Mouse (Mus musculus): ENCODE results near the gene B4galt5.

B4galt5 gene

DNA sequence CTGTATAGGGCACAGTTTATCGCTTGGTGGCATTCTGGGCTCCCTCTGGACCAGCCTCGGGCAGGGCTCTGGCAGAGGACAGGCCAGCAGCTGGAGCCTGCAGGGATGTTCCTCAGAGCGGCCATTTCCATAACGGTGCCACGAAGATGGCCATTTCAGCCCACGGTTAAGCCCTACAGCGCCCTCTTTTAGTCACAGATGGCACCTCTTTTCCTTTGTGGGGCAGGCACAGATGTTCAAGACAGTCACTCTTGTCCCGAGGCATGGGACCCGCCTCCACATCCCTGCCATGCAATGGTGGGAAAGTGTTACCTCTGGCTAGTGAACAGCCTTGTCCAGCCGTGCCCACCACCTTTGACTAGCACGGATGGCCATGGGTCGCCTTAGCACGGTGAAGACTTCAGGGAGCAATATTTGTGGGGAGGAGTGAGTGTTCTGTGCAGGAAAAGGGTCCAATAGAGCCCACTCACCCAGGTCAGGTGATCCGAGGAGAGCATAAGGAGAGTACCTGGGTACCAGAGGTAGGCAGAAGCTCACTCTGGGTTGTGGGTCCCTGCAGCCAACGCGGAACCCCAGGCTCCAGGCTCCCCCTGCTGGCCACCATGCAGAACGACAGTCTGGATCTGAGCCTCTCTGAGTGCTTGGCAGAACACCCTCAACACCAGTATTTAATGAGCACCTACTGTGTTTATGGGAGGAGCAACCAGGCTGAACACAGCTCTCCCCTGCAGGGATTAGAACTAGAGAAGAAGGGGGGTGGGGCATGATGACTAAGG lies 70.0 kb downstream of the B4galt5 start:
- DNase-seq (ENCODE audit: low spot score) = no peak

DNA sequence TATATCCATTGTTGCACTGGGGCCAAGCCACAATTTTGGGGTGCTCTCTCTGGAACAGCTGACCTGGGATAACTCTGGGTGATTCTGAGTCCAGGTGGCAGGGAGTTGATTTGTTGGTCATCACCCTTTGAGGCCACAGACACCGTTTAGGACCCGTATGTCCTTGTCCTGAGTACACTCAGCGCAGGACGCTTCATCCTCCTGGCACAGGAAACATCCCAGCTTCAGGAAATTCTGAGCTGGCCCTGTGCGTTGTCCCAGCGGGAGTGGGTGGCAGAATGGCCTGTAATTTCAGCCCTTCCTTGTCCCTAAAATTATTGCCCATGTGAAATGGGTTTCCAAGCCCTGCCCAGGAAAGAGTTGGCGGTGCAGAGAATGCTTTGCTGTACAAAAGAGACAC lies 71.0 kb downstream of the B4galt5 start:
- DNase-seq (ENCODE audit: low spot score) = no peak

DNA sequence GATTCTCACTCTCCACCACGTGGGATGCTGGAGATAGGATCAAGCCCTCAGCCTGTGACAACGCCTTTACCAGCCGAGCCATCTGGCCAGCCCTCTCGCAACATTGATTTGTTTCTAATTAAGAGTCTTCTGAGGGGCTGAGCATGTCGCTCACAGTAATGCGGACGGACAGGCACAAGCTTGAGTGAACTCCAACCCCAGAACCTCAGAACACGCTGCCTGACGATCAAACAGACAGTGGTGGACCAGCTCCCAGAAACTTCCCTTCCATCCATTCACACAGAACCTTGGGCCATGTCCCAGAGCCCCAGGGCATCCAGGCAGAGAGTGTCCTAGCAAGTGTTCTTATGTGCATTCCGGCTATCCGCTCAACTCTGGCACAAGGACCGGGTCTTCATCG lies 72.0 kb downstream of the B4galt5 start:
- no peak for DNase-seq (ENCODE audit: low spot score)

DNA sequence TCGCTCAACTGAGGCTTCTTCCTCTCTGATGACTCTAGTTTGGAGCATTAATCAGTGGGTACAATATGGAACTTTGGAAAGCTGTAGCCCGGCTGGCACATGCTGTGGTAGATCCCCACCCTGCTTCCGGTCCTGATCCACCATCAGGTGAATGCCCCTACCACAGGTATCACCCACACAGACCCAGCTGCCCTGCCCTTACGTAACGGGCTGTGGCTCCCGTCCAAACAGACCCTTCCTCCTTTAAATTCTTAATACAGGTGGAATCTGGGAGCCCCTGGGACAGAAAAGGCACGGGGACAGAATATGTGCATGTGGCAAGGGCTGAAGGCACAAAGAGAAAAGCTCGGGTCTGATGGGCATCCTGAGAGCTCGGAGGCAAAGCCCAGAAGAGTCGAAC lies 73.1 kb downstream of the B4galt5 start:
- no peak for DNase-seq (ENCODE audit: low spot score)

DNA sequence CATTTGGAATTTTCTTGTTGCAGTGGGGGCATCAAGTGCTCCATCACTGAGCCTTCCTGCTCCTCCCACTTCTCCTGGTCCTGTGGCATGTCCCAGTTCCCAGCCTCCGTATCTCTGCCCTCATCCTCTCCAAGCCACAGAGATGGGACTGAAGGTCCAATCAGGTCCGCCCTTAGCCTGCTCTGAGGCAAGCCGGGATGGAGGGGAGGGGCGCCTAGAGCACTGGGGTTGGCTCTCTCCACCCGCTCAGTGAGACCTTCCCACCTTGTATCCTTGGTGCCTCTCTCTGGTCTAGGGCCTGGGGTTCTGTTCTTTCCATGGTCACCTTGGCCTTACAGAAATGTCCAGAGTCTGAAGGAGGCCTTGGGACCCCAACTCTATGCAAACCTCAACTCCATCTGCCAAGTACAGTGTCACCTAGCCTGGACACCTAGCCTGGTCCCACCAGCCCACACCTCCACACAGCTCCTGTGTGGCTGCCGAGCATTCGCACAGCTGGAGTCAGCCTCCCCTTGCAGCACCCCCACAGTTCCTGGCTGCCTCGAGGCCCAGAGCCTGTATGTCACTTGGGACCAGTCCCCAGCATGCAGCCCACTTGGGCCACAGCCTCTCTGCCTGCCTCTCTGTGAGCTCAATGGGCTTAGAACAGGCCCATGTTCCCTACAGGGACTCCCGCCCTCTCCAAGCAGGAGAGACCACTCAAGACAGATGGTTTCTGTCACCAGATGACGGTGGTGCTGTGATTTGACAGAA lies 74.1 kb downstream of the B4galt5 start:
- no peak for DNase-seq (ENCODE audit: low spot score)

DNA sequence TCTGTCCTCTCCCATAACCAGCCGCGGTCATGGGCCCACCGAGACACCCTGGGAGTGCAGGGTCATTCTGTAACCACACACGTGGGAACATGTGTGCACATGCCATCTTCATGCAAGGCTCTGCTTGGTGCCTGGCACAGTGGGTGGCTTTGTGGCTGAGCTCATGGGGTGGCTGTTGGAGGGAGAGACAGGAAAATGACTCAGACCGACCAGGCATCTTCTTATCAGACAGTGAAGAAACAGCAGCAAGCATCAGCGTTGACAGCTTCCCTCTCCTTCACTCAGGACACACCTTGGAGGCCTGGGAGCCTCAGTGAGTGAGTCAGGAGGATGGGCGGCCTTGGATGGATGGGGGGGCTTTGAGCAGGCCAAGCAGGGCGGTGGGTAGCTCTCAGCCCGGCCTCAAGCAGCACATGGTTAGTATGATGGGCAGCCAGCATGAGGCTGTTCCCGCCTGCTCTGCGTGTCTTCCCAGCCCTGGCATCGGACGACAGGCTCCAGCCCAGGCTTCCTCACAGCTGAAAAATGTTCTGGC lies 75.7 kb downstream of the B4galt5 start:
- peak; percentile 3 for DNase-seq (ENCODE audit: low spot score)

DNA sequence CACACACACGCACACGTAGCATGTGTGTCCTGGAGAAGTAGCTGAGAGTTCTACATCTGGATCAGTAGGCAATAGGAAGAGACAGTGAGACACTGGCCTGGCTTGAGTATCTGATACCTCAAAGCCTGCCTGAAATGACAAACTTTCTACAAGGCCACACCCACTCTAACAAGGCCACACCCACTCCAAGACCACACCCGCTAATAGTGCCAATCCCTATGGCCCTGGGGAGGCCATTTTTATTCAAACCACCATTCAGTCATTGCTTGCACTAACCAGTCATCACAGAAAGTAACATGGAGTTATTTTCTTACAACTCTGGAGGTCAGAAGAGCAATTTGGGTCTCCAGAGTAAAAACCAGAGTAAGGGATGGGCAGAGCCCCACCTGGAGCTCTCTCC lies 76.3 kb downstream of the B4galt5 start:
- DNase-seq (ENCODE audit: low spot score) = peak; percentile 1

DNA sequence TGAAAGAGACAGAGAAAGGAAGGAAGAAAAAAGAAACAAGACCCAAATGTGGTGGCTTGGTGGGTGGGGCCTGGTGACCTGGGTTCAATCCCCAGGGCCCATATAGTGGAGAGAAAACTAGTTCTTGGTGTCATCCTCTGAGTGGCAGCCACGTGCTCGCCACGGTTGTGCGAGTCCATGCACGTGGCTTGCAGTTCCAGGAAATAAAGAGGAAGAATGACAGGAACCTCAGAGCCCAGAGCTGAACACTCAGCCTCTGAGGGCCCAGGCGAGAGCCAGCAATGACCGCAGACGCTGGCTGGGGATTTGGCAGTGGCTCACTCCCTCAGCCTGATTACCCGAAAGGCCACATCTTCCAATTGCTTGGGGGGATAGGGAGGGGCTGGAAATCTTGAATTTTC lies 77.9 kb downstream of the B4galt5 start:
- DNase-seq (ENCODE audit: low spot score) = peak; percentile 8

DNA sequence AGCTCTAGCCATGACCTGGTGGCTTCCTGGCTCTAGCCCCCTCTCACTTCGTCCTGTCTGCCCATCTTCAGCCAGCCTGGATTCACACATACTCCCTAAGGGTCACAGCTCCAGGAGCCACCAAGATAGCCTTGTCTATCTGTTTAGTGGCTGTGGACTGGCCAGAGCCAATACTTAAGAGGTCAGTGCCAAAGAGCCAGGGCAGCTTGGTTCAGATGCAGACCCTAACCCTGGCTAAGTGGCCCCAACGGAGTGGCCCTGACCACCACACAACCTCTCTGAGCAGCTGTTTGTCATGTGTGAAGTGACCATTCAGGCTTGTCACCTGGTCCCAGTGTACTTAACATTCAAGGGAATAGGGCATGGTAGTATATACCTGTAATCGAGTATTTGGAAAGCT lies 78.5 kb downstream of the B4galt5 start:
- peak; percentile 2 for DNase-seq (ENCODE audit: low spot score)

DNA sequence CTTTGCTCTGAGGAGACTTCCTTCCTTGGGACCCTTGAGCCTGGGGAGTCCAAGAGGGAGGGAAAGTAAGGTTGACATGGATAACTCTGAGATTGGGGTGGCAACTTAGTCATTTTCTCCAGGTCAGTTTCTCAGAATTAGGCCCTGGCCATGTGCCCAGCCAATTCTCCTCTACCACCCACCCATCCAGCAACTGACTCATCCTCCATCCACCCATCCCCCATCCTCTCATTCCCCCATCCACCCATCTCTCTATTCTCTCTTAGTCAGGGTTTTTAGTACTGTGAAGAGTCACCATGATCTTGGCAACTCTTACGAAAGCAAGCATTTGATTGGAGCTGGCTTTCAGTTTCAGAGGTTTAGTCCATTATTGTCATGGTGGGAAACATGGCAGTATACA lies 80.3 kb downstream of the B4galt5 start:
- DNase-seq (ENCODE audit: low spot score) = no peak

DNA sequence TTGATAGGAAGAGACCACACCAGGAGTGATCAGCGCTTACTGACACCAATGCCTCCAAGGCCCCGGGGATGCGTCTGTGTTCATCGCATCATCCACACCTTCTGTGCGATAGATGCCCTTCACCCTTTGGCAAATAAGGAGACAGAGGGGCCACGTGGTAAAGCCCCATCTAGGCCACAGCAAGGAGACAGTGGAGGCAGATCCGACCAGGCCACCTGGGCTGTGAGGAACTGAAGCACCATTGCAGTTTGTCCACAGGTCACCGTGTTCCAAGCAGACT lies 80.6 kb downstream of the B4galt5 start:
- DNase-seq (ENCODE audit: low spot score) = no peak

DNA sequence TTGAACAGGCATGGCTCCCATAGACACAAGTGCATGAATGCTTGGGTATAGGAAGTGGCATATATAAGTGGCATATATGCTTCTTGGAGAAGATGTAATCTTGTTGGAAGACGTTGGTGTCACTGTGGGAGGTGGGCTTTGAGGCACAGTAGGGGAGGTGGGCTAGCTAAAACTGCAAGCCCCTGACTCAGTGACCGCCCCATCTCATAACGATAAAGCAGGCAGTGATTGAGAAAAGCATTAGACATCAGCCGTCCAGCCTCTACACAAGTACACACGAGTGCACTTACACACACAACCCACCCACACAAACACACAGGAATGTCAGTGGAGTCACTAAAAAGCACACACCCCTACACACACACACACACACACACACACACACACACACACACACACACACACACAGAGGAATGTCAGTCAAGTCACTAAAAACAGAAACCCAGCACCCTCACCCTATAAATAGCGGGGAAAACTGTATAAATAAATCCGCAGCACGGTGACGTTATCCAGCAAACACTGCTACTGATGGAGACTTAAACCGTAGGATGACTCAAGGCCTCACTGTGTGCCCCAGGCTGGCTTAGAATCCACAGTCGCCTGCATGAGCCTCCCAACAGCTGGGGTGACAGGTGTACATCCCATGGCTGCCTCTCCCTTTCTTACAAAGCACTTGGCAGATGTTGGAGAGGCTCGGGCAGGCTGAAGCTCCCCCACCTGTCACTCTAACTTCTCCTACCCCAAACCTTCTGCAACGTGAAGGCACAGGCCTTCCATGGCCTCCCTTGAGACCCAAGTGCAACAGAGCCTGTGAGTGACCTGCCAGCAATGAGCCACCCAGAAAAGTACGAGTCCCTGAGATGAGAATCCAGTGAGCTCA lies 81.2 kb downstream of the B4galt5 start:
- no peak for DNase-seq (ENCODE audit: low spot score)

DNA sequence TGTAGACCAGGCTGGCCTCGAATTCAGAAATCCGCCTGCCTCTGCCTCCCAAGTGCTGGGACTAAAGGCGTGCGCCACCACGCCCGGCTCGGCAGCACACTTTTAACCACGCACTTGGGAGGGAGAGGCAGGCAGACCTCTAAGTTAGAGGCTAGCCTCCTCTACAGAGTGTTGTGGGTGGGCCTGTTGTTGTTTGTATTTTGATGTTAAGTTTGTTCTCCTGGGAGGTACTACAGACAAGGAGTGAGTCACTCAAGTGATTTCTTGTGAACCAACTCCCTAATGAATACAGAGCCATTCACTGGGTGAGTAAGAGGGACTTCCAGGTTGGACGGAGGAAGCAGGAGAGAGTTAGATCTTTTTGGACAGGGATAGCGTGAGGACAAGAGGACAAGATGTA lies 82.8 kb downstream of the B4galt5 start:
- no peak for DNase-seq (ENCODE audit: low spot score)

DNA sequence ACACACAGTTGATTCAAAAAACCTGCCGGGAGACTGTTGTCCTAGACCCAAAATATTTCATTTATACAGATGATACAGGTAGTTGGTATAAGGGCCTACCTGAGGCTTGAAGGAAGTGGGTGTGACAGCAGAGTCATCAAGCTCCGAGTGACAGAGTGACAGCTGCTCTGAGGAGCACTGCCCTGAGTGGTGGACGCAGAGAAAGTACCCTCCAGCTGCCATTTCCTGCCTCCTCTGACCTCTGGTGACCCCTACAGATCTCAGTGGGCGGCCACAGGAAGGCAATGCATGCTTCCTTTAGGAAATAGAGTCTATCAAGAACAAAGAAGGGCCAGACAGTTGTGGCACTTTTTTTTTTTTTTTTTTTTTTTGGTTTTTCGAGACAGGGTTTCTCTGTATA lies 83.2 kb downstream of the B4galt5 start:
- DNase-seq (ENCODE audit: low spot score) = no peak

DNA sequence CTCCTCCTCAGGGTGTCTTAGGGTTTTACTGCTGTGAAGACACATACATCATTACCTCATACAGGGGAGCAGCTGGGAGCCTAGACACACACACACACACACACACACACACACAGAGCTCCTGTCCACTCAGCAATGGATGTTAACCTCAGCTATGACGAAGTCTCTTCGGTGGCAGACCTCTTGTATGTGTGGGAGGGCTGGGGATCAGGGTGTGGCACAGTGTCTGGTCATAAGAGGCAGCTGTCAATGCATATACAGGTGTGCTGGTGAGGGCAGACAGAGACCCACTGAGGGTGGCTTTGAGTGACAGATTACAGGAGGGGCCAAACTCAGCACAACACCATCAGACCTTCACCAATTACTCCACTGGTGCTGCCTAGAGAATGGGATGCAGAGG lies 84.0 kb downstream of the B4galt5 start:
- DNase-seq (ENCODE audit: low spot score) = no peak

DNA sequence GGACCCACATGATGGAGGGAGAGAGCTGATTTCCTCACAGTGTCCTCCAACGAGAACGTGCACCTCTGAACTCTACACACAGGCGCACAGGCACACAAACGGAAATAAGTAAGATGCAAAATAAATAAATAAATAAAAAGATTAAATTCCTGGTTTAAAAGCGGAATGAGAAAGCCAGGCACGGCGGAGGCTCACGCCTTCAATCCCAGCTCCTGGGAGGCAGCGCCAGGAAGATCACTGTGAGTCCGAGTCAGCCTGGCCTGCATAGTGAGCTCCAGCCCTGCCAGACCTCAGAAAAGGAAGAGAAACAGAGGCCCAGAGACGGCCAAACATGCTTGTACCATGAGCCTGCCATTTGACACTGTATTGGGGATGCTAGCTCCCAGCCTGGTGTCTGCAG lies 85.1 kb downstream of the B4galt5 start:
- DNase-seq (ENCODE audit: low spot score) = no peak

DNA sequence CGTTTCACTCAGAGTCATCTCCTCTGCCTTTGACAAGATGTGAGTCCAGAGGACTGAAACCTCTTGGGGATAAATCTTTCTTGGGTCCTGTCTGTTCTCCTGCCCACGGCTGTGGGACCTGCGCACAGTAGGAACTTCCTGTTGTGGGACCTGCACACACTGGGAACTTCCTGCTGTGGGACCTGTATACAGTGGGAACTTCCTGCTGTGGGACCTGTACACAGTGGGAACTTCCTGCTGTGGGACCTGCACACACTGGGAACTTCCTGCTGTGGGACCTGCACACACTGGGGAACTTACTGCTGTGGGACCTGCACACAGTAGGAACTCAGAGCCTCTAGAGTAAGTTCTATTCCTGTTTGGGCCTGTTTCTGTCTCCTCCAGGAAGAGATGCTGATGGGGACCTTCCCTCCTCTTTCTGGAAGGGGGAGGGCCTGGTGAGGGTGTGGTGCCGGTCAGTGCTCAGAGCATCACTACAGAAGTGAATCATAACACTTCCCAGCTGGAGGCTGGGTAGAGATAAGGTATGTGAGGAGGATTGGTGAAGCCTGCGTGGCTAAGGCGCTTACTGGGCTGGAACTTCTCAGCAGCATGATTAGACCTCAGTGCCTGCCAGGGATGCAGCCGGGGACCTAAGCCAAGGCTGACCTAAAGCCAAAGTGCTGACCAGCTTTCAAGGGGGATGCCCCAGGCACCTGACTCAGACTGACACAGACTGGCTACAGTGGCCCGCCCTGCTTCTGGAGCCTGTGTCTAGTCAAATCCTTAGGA lies 85.8 kb downstream of the B4galt5 start:
- no peak for DNase-seq (ENCODE audit: low spot score)

DNA sequence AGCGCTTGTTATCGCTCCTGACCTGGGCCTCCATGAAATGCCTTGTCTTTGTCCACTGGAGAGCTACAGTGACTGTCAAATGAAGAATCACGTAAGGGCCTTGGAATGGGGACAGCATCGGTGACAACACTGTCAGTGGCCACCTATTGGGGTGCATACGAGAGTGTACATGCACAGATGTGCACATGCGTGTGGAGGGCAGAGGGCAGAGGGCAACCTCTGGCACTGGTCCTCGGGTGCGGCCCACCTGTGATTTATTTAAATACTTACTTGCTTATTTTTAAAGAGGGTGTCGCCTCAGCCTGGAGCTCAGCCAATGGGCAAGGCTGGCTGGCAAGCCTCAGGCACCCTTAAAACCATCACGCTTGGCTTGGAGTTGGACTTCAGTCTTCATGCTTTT lies 86.5 kb downstream of the B4galt5 start:
- DNase-seq (ENCODE audit: low spot score) = no peak

DNA sequence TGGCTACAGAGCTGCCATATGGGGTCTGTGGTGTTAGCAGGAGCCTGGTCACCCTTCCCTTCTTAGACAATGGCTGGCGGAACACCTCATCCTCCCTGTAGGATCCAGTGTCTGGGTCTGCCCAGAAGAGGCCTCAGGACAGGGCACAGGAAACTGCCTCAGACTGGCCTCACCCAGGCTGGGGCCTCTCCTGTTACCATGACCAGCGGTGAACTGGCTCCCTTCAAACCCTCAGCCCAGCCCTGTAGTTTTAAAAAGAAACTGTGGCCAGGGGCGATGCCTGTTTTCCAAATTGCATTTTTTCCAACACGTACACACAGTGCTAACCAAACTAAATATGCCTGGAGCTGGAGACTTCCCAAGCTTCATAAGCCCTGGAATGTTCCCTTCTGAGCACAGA lies 87.9 kb downstream of the B4galt5 start:
- DNase-seq (ENCODE audit: low spot score) = no peak

DNA sequence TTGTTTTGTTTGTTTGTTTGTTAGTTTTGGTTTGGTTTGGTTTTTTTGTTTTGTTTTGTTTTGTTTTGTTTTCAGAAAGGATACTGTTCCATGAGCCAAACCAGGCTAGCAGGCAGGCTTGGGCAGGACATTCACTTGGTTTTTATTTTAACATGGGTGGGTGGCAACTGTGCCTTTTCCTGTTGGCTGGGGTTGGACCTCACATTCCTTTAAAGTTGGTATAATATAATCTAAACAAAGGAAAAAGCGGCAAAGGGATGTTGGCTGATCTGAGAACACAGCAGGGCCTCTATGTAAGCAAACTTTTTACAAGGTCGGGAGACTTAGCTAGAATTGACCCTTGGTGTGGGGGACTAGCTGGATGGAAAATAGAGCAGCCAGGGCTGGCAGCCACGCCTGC lies 91.2 kb downstream of the B4galt5 start:
- DNase-seq (ENCODE audit: low spot score) = no peak

DNA sequence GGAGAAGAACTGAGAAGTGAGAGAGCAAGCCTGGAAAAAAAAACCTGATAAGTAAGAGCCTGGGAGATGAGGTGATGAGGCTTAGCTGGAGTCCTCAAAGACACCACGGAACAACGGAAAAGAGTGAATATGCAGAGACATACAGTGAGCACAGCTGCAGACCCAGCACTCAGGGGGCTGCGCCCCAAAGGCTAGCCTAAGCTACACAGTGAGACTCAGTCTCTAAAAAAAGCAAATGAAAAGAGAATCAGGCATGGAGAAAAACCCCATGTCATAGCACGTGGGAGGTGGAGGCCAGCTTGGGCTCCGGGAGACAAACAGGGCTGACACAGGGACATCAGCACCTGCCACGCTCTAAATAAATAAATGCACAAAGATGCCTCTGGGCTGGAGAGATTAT lies 94.2 kb downstream of the B4galt5 start:
- DNase-seq (ENCODE audit: low spot score) = no peak

DNA sequence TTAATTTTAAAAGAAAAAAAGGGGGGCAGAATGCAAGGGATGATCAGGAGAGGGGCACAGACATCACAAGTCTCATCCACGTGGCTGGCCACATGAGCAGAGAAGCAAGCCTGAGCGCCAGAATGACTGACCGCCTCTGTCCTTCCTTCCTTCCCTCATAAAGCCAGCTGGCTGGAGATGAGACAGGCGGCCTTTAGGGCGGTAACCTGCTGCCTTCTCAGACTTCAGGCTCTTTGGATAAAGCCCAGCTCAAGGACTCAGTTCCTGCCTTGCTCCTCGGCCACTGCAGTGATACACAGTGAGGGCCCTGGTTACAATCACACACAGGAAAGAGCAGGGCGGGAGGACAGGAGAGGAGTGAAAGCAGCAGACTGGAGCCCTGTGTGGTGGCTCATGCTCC lies 94.8 kb downstream of the B4galt5 start:
- DNase-seq (ENCODE audit: low spot score) = no peak

All from urinary bladder, postnatal 10 days (tissue).